Mouse (Mus musculus) adrenal gland, postnatal 14 days (tissue): ENCODE results near the gene Olfr1375. TPM values are rescaled to one million over a fixed set of nuclear protein-coding genes. Genes with fewer than 3 reads are reported as not detected.

ENCODE experiments used
- total RNA-seq: library from RNA; stranded (reverse); gene quantifications from 2 replicates; pipeline ENCODE4 v1.2.3, GENCODE M21; 2021

The Olfr1375 gene
- total RNA-seq, 1 experiment from 2014 or later: not detected

Other genes starting within 250 kb of the Olfr1375 start
- gene Zfp354c, start 220.4 kb upstream of the Olfr1375 start, total RNA-seq: 5.2 and 9.8 TPM in 2 replicates
- 0.79 and 0.82 TPM in 2 replicates for gene Zfp879, start 206.6 kb upstream of the Olfr1375 start, total RNA-seq
- gene Grm6, start 197.4 kb upstream of the Olfr1375 start, total RNA-seq: 0.07 and 1.1 TPM in 2 replicates
- gene Zfp454, start 160.5 kb upstream of the Olfr1375 start, total RNA-seq: 2.5 and 3.0 TPM in 2 replicates
- gene Zfp2, start 131.9 kb upstream of the Olfr1375 start, total RNA-seq: 5.0 and 6.0 TPM in 2 replicates
- 2.1 and 2.9 TPM in 2 replicates for gene Zfp354b, start 116.5 kb upstream of the Olfr1375 start, total RNA-seq
- not detected in 2 replicates for gene 4933414I15Rik, start 104.3 kb upstream of the Olfr1375 start, total RNA-seq
- gene Prop1, start 94.3 kb upstream of the Olfr1375 start, total RNA-seq: not detected in 2 replicates
- gene Olfr1378, start 81.6 kb upstream of the Olfr1375 start, total RNA-seq: not detected in 2 replicates
- not detected in 2 replicates for gene Olfr1377, start 66.1 kb upstream of the Olfr1375 start, total RNA-seq
- gene Olfr51, start 44.5 kb upstream of the Olfr1375 start, total RNA-seq: not detected in 2 replicates
- 0.38 and 0.48 TPM in 2 replicates for gene Olfr54, start 33.9 kb upstream of the Olfr1375 start, total RNA-seq
- 6.2 and 8.6 TPM in 2 replicates for gene Zfp354a, start 11.1 kb downstream of the Olfr1375 start, total RNA-seq
- gene Gm12569, start 172.4 kb downstream of the Olfr1375 start, total RNA-seq: not detected in 2 replicates
- 78.3 and 92.0 TPM in 2 replicates for gene Clk4, start 213.6 kb downstream of the Olfr1375 start, total RNA-seq
- 0.64 and 0.93 TPM in 2 replicates for gene BC049762, start 214.9 kb downstream of the Olfr1375 start, total RNA-seq
- 7.2 and 7.5 TPM in 2 replicates for gene Col23a1, start 241.8 kb downstream of the Olfr1375 start, total RNA-seq